Mouse (Mus musculus): Measurements from ENCODE around the gene Prex1. TPM values are rescaled to one million over a fixed set of nuclear protein-coding genes. Genes with fewer than 3 reads are reported as not detected.
A peak's percentile ranks its signal among the peaks of the same experiment; 100 is the strongest.

The Prex1 gene
- polyA plus RNA-seq, 1 experiment from 2014 or later, result 12.0 TPM

- no peak overlapping the region for H3K27ac ChIP-seq (ENCODE audit: poor library complexity, severe bottlenecking)
- H3K4me3 ChIP-seq, result no peak overlapping the region
- H3K36me3 ChIP-seq, result no peaks in the 10 kb centered on the region
- H3K9me3 ChIP-seq (replicated peaks), result no peaks in the 10 kb centered on the region
- H3K4me1 ChIP-seq (replicated peaks), result peaks cover 15% of the 10 kb centered on the region
- ATAC-seq (ENCODE audit: insufficient number of reproducible peaks, low FRiP score), result no peak
- H3K9ac ChIP-seq, result no peak overlapping the region
- 67% methylated on average over 6 of the region's 6 CpGs for WGBS
- H3K27me3 ChIP-seq (replicated peaks), result 0 out of 2 replicates have a peak, but pooled peaks cover 3% of the 10 kb centered on the region
- no peak overlapping the region for H3K4me2 ChIP-seq
These were observed 13.3 kb upstream of the Prex1 start for GRCm38 (mm10) chr2:166726891-166727290.

GRCm38 (mm10) chr2:166720416-166720815 lies 6.8 kb upstream of the Prex1 start:
- Histone ChIP-seq H3K27ac (ENCODE audit: poor library complexity, severe bottlenecking) (no peak overlapping the region), H3K4me2 (no peak overlapping the region), H3K27me3 (replicated peaks) (0 out of 2 replicates have a peak, but pooled peaks cover 3% of the 10 kb centered on the region), H3K36me3 (no peaks in the 10 kb centered on the region), H3K4me1 (replicated peaks) (no peaks in the 10 kb centered on the region), H3K9me3 (replicated peaks) (no peaks in the 10 kb centered on the region), H3K9ac (no peak overlapping the region), H3K4me3 (no peak overlapping the region)
- WGBS, result 64% methylated on average over 3 of the region's 3 CpGs
- no peak for ATAC-seq (ENCODE audit: insufficient number of reproducible peaks, low FRiP score)

- WGBS, result 57% methylated on average over 2 of the region's 2 CpGs
- H3K9ac ChIP-seq, result no peak overlapping the region
- no peaks in the 10 kb centered on the region for H3K9me3 ChIP-seq (replicated peaks)
- peaks cover 2% of the 10 kb centered on the region for H3K4me1 ChIP-seq (replicated peaks)
- ATAC-seq (ENCODE audit: insufficient number of reproducible peaks, low FRiP score), result no peak
- H3K36me3 ChIP-seq, result no peaks in the 10 kb centered on the region
- H3K27ac ChIP-seq (ENCODE audit: poor library complexity, severe bottlenecking), result no peak overlapping the region
- H3K27me3 ChIP-seq (replicated peaks), result 0 out of 2 replicates have a peak, but pooled peaks cover 3% of the 10 kb centered on the region
- no peak overlapping the region for H3K4me2 ChIP-seq
- H3K4me3 ChIP-seq, result no peak overlapping the region
These were observed 6.3 kb upstream of the Prex1 start for GRCm38 (mm10) chr2:166719930-166720305.

GRCm38 (mm10) chr2:166719301-166719929 lies 5.8 kb upstream of the Prex1 start:
- H3K36me3 ChIP-seq, result no peaks in the 10 kb centered on the region
- H3K4me2 ChIP-seq, result no peak overlapping the region
- H3K27me3 ChIP-seq (replicated peaks), result 0 out of 2 replicates have a peak, but pooled peaks cover 3% of the 10 kb centered on the region
- H3K9me3 ChIP-seq (replicated peaks), result no peaks in the 10 kb centered on the region
- H3K27ac ChIP-seq (ENCODE audit: poor library complexity, severe bottlenecking), result no peak overlapping the region
- ATAC-seq (ENCODE audit: insufficient number of reproducible peaks, low FRiP score), result no peak
- H3K4me3 ChIP-seq, result no peak overlapping the region
- no peak overlapping the region for H3K9ac ChIP-seq
- H3K4me1 ChIP-seq (replicated peaks), result peaks cover 7% of the 10 kb centered on the region
- WGBS, result 92% methylated on average over 1 of the region's 1 CpGs

DNA sequence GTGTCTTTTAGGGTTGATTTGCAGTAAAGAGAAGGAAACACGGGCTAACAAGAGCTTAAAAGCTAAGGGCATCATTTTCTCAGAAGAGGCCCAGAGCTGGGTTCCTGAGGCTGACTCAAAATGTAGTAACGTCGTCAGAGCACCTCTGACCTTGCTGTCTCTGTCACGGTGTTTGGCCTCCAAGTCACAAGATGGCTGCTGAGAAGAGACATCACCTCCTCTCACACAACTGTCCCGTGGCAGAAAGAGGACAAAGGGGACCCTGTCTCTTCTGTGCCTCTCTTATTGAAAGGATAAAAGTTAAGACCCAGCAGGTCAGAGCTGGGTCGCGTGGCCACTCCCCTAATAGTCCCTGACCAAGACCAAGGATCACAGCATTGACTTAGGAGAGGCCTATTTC lies 2.4 kb upstream of the Prex1 start:
- 76% methylated on average over 7 of the region's 7 CpGs for WGBS
- Histone ChIP-seq H3K4me1 (replicated peaks) (peaks cover 27% of the 10 kb centered on the region), H3K4me3 (no peak overlapping the region), H3K36me3 (no peaks in the 10 kb centered on the region), H3K27ac (ENCODE audit: poor library complexity, severe bottlenecking) (no peak overlapping the region), H3K27me3 (replicated peaks) (no peaks in the 10 kb centered on the region), H3K9ac (no peak overlapping the region), H3K9me3 (replicated peaks) (no peaks in the 10 kb centered on the region), H3K4me2 (no peak overlapping the region)
- no peak for ATAC-seq (ENCODE audit: insufficient number of reproducible peaks, low FRiP score)

DNA sequence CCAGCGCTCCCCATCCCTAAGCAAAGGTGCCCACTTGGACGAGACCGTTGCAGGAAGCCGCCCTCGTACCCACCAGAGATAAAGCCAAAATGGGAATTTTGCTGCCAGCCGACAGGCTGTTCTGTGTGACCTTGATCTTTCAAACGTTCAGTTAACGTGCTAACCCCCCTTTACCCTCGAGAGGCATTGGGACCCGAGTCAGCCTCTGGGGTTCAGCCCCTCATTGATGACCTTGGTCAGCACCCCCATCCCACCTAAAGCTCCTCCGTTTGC lies 731 bp upstream of the Prex1 start:
- Histone ChIP-seq H3K27ac (ENCODE audit: poor library complexity, severe bottlenecking) (peak overlapping the region; percentile 61), H3K27me3 (replicated peaks) (no peaks in the 10 kb centered on the region), H3K9me3 (replicated peaks) (no peaks in the 10 kb centered on the region), H3K4me1 (replicated peaks) (peaks cover 31% of the 10 kb centered on the region), H3K9ac (peak overlapping the region; percentile 62), H3K4me3 (peak overlapping the region; percentile 71), H3K4me2 (peak overlapping the region; percentile 97), H3K36me3 (no peaks in the 10 kb centered on the region)
- WGBS, result 3% methylated on average over 11 of the region's 11 CpGs
- ATAC-seq (ENCODE audit: insufficient number of reproducible peaks, low FRiP score), result no peak

- Histone ChIP-seq H3K9ac (peak overlapping the region; percentile 81), H3K4me3 (peak overlapping the region; percentile 71), H3K27me3 (replicated peaks) (no peaks in the 10 kb centered on the region), H3K4me1 (replicated peaks) (peaks cover 31% of the 10 kb centered on the region), H3K27ac (ENCODE audit: poor library complexity, severe bottlenecking) (peak overlapping the region; percentile 34; the same call in 1 of the 2 replicates), H3K9me3 (replicated peaks) (no peaks in the 10 kb centered on the region), H3K4me2 (peak overlapping the region; percentile 97), H3K36me3 (no peaks in the 10 kb centered on the region)
- peak; percentile 33 for ATAC-seq (ENCODE audit: insufficient number of reproducible peaks, low FRiP score)
- under 1% methylated on average over 64 of the region's 64 CpGs for WGBS
These were observed 587 bp downstream of the Prex1 start for GRCm38 (mm10) chr2:166712801-166713689.

DNA sequence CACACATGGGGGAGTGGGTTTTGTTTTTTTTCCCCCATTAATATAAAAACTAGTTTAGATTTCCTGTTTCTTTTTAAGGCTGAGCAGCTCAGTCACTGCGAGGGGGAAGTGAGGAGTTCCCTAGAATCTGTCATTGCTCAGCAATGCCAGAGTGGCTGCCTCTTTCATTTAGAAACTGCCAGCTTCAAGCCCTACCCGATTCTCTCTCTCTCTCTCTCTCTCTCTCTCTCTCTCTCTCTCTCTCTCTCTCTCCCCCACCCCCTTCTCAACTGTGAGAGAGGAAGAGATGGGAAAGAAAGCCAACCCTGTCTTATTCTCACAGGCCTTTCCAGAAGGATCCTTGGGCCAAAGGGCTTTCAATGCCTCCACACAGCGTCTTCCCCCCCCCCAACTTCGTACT lies 1.3 kb downstream of the Prex1 start:
- H3K4me2 ChIP-seq, result peak overlapping the region; percentile 97
- peaks cover 31% of the 10 kb centered on the region for H3K4me1 ChIP-seq (replicated peaks)
- peak overlapping the region; percentile 34; the same call in 1 of the 2 replicates for H3K27ac ChIP-seq (ENCODE audit: poor library complexity, severe bottlenecking)
- no peak for ATAC-seq (ENCODE audit: insufficient number of reproducible peaks, low FRiP score)
- no peaks in the 10 kb centered on the region for H3K9me3 ChIP-seq (replicated peaks)
- peak overlapping the region; percentile 71 for H3K4me3 ChIP-seq
- no peaks in the 10 kb centered on the region for H3K36me3 ChIP-seq
- no peaks in the 10 kb centered on the region for H3K27me3 ChIP-seq (replicated peaks)
- peak overlapping the region; percentile 81 for H3K9ac ChIP-seq
- 0% methylated on average over 4 of the region's 4 CpGs for WGBS

- Histone ChIP-seq H3K27ac (ENCODE audit: poor library complexity, severe bottlenecking) (no peak overlapping the region), H3K9me3 (replicated peaks) (no peaks in the 10 kb centered on the region), H3K27me3 (replicated peaks) (no peaks in the 10 kb centered on the region), H3K4me3 (peak overlapping the region; percentile 71), H3K4me1 (replicated peaks) (peaks cover 31% of the 10 kb centered on the region), H3K4me2 (peak overlapping the region; percentile 97), H3K36me3 (no peaks in the 10 kb centered on the region), H3K9ac (peak overlapping the region; percentile 81; the same call in 1 of the 2 replicates)
- 29% methylated on average over 7 of the region's 7 CpGs for WGBS
- ATAC-seq (ENCODE audit: insufficient number of reproducible peaks, low FRiP score), result no peak
These were observed 1.9 kb downstream of the Prex1 start for GRCm38 (mm10) chr2:166711681-166712132.

GRCm38 (mm10) chr2:166709883-166710282 lies 3.7 kb downstream of the Prex1 start:
- H3K27ac ChIP-seq (ENCODE audit: poor library complexity, severe bottlenecking), result no peak overlapping the region
- H3K36me3 ChIP-seq, result peaks cover 5% of the 10 kb centered on the region; the same call in 1 of the 2 replicates
- peaks cover 34% of the 10 kb centered on the region for H3K4me1 ChIP-seq (replicated peaks)
- 77% methylated on average over 2 of the region's 2 CpGs for WGBS
- no peak for ATAC-seq (ENCODE audit: insufficient number of reproducible peaks, low FRiP score)
- H3K4me3 ChIP-seq, result no peak overlapping the region
- H3K27me3 ChIP-seq (replicated peaks), result no peaks in the 10 kb centered on the region
- no peak overlapping the region for H3K9ac ChIP-seq
- H3K9me3 ChIP-seq (replicated peaks), result peaks cover 3% of the 10 kb centered on the region; the same call in 1 of the 2 replicates
- no peak overlapping the region for H3K4me2 ChIP-seq

DNA sequence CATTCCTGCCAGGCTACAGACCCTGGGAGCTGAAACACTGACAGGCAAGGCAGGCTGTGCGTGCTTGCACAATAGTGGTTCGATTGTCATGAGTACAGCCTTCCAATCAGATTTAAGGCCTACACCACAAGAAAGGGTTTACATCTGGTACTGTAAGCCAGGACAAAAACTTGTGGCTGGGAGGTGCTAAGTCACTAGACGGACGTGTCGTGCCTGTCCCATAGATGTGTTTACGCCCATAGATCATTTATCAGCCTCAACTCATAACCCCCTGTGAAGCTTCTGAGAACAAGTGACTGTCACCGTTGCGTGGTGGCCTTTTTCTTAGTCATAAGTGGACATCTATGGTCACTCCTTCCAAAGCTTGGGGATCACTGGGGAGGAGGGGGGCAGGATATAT lies 5.3 kb downstream of the Prex1 start:
- Histone ChIP-seq H3K4me3 (no peak overlapping the region), H3K4me2 (no peak overlapping the region), H3K9me3 (replicated peaks) (peaks cover 6% of the 10 kb centered on the region; the same call in 1 of the 2 replicates), H3K9ac (no peak overlapping the region), H3K4me1 (replicated peaks) (peaks cover 39% of the 10 kb centered on the region), H3K27ac (ENCODE audit: poor library complexity, severe bottlenecking) (no peak overlapping the region), H3K36me3 (peaks cover 12% of the 10 kb centered on the region; the same call in 1 of the 2 replicates), H3K27me3 (replicated peaks) (no peaks in the 10 kb centered on the region)
- no peak for ATAC-seq (ENCODE audit: insufficient number of reproducible peaks, low FRiP score)
- WGBS, result 77% methylated on average over 8 of the region's 8 CpGs
